24 mouse cellular contexts compared by ENCODE assay signal in genomic region chr5:105615871-105616454, GRCm38 (mm10).
A peak's percentile ranks its signal among the peaks of the same experiment; 100 is the strongest.
DNase-seq lines count a peak whose midpoint lies in the region; ATAC-seq lines count a peak whose summit lies in the region.
"Had no signal": no experiment of that assay in that cellular context is flagged by ENCODE, and none has a peak within 500 bp of the region (broad histone marks: within the 10 kb centered on the region; RNA-seq: fewer than 3 reads in every experiment).

No protein-coding gene starts in this region.

- H3K27ac ChIP-seq in heart, embryonic 16.5 days (ENCODE audit: low read length) = no peak overlapping the region
- H3K27ac ChIP-seq in hindbrain, embryonic 11.5 days (ENCODE audit: low read depth, low read length) = no peak overlapping the region
- H3K27ac ChIP-seq: embryonic facial prominence, embryonic 10.5 days; forebrain, embryonic 12.5 days; heart, embryonic 10.5 days; hindbrain, postnatal 0 days; limb, embryonic 15.5 days; liver, embryonic 15.5 days had no signal

- H3K9me3 ChIP-seq in heart, embryonic 16.5 days (replicated peaks; ENCODE audit: control insufficient read depth, low read length) = no peaks in the 10 kb centered on the region
- no peaks in the 10 kb centered on the region for H3K9me3 ChIP-seq in hindbrain, embryonic 11.5 days (ENCODE audit: control insufficient read depth, low read length)
- H3K9me3 ChIP-seq: embryonic facial prominence, embryonic 10.5 days; forebrain, embryonic 12.5 days; heart, embryonic 10.5 days; limb, embryonic 15.5 days; liver, embryonic 15.5 days had no signal

- no peak overlapping the region for H3K9ac ChIP-seq in heart, embryonic 16.5 days (ENCODE audit: low read length)
- H3K9ac ChIP-seq in hindbrain, embryonic 11.5 days (ENCODE audit: low read depth, low read length) = no peak overlapping the region
- H3K9ac ChIP-seq: forebrain, embryonic 12.5 days; limb, embryonic 15.5 days; liver, embryonic 15.5 days had no signal

- no peaks in the 10 kb centered on the region for H3K36me3 ChIP-seq in heart, embryonic 16.5 days (ENCODE audit: control insufficient read depth, insufficient read depth)
- no peaks in the 10 kb centered on the region for H3K36me3 ChIP-seq in hindbrain, embryonic 11.5 days (ENCODE audit: control insufficient read depth, insufficient read depth, low read length)
- H3K36me3 ChIP-seq: embryonic facial prominence, embryonic 10.5 days; forebrain, embryonic 12.5 days; limb, embryonic 15.5 days; liver, embryonic 15.5 days had no signal

- 0 out of 2 replicates have a peak, but pooled peaks cover 5% of the 10 kb centered on the region for H3K4me1 ChIP-seq in heart, embryonic 16.5 days (ENCODE audit: control insufficient read depth, insufficient read depth, low read length)
- H3K4me1 ChIP-seq in hindbrain, embryonic 11.5 days (replicated peaks; ENCODE audit: control insufficient read depth, insufficient read depth, low read length) = no peaks in the 10 kb centered on the region

- no peaks in the 10 kb centered on the region for H3K27me3 ChIP-seq in heart, embryonic 16.5 days (ENCODE audit: control insufficient read depth, insufficient read depth, low read length)
- H3K27me3 ChIP-seq in hindbrain, embryonic 11.5 days (ENCODE audit: control insufficient read depth, insufficient read depth, low read length) = no peaks in the 10 kb centered on the region
- H3K27me3 ChIP-seq: forebrain, embryonic 12.5 days; limb, embryonic 15.5 days; liver, embryonic 15.5 days; Patski had no signal

- H3K4me2 ChIP-seq in heart, embryonic 16.5 days (ENCODE audit: low read depth, low read length) = no peak overlapping the region
- no peak overlapping the region for H3K4me2 ChIP-seq in hindbrain, embryonic 11.5 days (replicated peaks; ENCODE audit: low read depth, low read length)
- H3K4me2 ChIP-seq: forebrain, embryonic 12.5 days; limb, embryonic 15.5 days; liver, embryonic 15.5 days had no signal

- no peak for DNase-seq in heart, postnatal 4 days
- DNase-seq in naive thymus-derived CD4-positive, alpha-beta T cell, adult 2 months (ENCODE audit: low read depth) = peak; percentile 54
- DNase-seq in thymus, postnatal 14 days = peak; percentile 73
- no peak for DNase-seq in hindbrain, embryonic 11.5 days (ENCODE audit: low spot score)
- DNase-seq in c-Kit-positive CD71-positive TER-119-positive erythroid progenitor cells, embryonic 14.5 days (ENCODE audit: low spot score) = no peak
- no peak for DNase-seq in adipocyte (ENCODE audit: low spot score)
- DNase-seq: adrenal gland, postnatal 36 days; cerebellum, adult 2 months; gastrocnemius, postnatal 36 days; kidney, adult 18-20 months; kidney, postnatal 10 days; lung, postnatal 14 days; midbrain, embryonic 14.5 days; right cerebral cortex, postnatal 4 days had no signal

- ATAC-seq in heart, embryonic 16.5 days (replicated peaks; ENCODE audit: extremely low read depth, insufficient read depth, low FRiP score) = peak; percentile 49; the same call in 1 of the 2 replicates
- peak; percentile 60 for ATAC-seq in CD4-positive, CD25-positive, alpha-beta regulatory T cell, adult 4 months
- no peak for ATAC-seq in hindbrain, embryonic 11.5 days (ENCODE audit: low FRiP score)
- ATAC-seq: hindbrain, postnatal 0 days; Patski had no signal

- WGBS in heart, embryonic 16.5 days = 53% methylated on average over 7 of the region's 7 CpGs
- 76% methylated on average over 7 of the region's 7 CpGs for WGBS in hindbrain, embryonic 11.5 days

- H3K4me3 ChIP-seq in heart, embryonic 16.5 days (ENCODE audit: low read length) = no peak overlapping the region
- no peak overlapping the region for H3K4me3 ChIP-seq in hindbrain, embryonic 11.5 days (ENCODE audit: low read depth, low read length)
- H3K4me3 ChIP-seq: embryonic facial prominence, embryonic 10.5 days; forebrain, embryonic 12.5 days; heart, embryonic 10.5 days; limb, embryonic 15.5 days; liver, embryonic 15.5 days; myocyte had no signal

Comparison
In these comparisons a context has a peak if more than half of its experiments do, and no peak if none do; other contexts are left out.
1. DNase-seq: peak in naive thymus-derived CD4-positive, alpha-beta T cell, adult 2 months (single experiment) and thymus, postnatal 14 days (single experiment); none in heart, postnatal 4 days (single experiment), hindbrain, embryonic 11.5 days (single experiment), c-Kit-positive CD71-positive TER-119-positive erythroid progenitor cells, embryonic 14.5 days (single experiment) and adipocyte (single experiment).